ENCODE assay signal across 8 mouse cellular contexts in the genomic region with DNA sequence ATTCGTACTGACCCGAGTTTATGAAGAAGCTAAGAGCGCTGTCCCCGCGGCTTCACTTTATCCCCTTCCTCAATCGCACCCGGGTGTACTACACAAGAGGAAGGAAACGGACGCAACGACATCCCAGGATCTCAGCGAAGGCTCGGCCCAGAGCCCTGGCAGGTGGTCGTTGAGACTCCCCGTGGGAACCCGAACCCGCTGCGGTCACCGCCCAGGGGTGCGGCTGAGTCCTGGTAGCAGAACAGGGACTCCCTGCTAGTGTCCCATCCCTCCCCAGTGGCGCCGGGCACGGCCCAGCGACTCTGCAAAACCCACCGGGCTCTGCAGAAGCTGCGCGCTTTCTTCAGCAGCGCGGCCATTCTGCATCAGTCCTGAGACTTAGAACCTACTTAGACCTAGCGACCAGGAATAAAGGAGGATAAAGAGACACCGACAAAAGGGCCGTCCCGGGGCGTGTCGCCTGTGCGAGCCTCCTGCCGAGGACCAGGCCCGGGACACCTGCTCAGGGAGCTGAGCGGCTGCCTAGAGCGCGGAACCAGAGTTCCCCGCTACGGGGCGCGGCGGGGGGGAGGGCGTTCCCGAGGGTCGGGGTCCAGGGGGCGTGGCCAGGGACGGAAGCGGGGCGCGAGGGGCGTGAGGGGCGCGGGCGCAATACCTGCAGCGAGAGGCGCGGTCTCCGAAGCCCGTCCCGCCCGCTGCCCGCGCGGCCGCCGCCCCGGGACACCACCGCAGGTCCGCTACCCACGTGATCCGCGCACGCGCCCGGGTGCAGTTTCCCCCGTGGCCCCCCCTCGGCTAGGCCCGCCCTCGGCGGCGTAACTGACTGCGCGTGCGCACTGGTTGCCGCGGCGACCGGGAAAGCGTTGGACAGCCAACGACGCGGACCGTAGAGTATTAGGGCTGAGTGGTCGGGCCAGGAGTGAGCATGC. TPM values are rescaled to one million over a fixed set of nuclear protein-coding genes. Genes with fewer than 3 reads are reported as not detected.
DNase-seq lines count a peak whose midpoint lies in the region; ATAC-seq and TF ChIP-seq lines count a peak whose summit lies in the region.

A gene (minus strand): TSS at position 747 of the 929 bp plus-strand sequence.
A gene (plus strand): TSS at position 799 of the 929 bp plus-strand sequence.

- peak within 1 kb of the TSS; percentile 91 for H3K4me2 ChIP-seq in forebrain, embryonic 12.5 days
- H3K4me2 ChIP-seq in heart, postnatal 0 days (ENCODE audit: low read depth, low read length), result peak within 1 kb of the TSS; percentile 81
- peak within 1 kb of the TSS; percentile 94 for H3K4me2 ChIP-seq in liver, embryonic 16.5 days (ENCODE audit: low read depth, low read length)
- H3K4me2 ChIP-seq in neural tube, embryonic 12.5 days (replicated peaks), result peak within 1 kb of the TSS; percentile 92
- peak within 1 kb of the TSS; percentile 98 for H3K4me2 ChIP-seq in stomach, postnatal 0 days (replicated peaks; ENCODE audit: low read depth)

- H3K27ac ChIP-seq in forebrain, embryonic 12.5 days, result peak within 1 kb of the TSS; percentile 80
- peak within 1 kb of the TSS; percentile 12; the same call in 1 of the 2 replicates for H3K27ac ChIP-seq in heart, postnatal 0 days (ENCODE audit: low read depth)
- peak within 1 kb of the TSS; percentile 60 for H3K27ac ChIP-seq in liver, embryonic 16.5 days (ENCODE audit: low read length)
- H3K27ac ChIP-seq in neural tube, embryonic 12.5 days, result no peak within 1 kb of the TSS
- H3K27ac ChIP-seq in stomach, postnatal 0 days (replicated peaks), result peak within 1 kb of the TSS; percentile 45; the same call in 1 of the 2 replicates

- H3K4me1 ChIP-seq in E14TG2a.4 (replicated peaks; ENCODE audit: low read depth, low read length), result peaks cover 44% of the 10 kb centered on the region
- peaks cover 21% of the 10 kb centered on the region for H3K4me1 ChIP-seq in forebrain, embryonic 12.5 days
- peaks cover 10% of the 10 kb centered on the region; the same call in 1 of the 2 replicates for H3K4me1 ChIP-seq in heart, postnatal 0 days (ENCODE audit: control insufficient read depth, insufficient read depth)
- peaks cover 38% of the 10 kb centered on the region for H3K4me1 ChIP-seq in liver, embryonic 16.5 days (ENCODE audit: control insufficient read depth, low read depth, low read length)
- H3K4me1 ChIP-seq in neural tube, embryonic 12.5 days, result peaks cover 20% of the 10 kb centered on the region
- H3K4me1 ChIP-seq in stomach, postnatal 0 days (replicated peaks; ENCODE audit: control insufficient read depth, insufficient read depth), result no peaks in the 10 kb centered on the region; the same call in 1 of the 2 replicates

- H3K9me3 ChIP-seq in E14TG2a.4 (ENCODE audit: low read length), result no peaks in the 10 kb centered on the region
- no peaks in the 10 kb centered on the region for H3K9me3 ChIP-seq in forebrain, embryonic 12.5 days
- H3K9me3 ChIP-seq in heart, postnatal 0 days (replicated peaks; ENCODE audit: control insufficient read depth, low read length), result no peaks in the 10 kb centered on the region
- H3K9me3 ChIP-seq in liver, embryonic 16.5 days (replicated peaks; ENCODE audit: control insufficient read depth, low read length), result no peaks in the 10 kb centered on the region
- no peaks in the 10 kb centered on the region for H3K9me3 ChIP-seq in neural tube, embryonic 12.5 days
- H3K9me3 ChIP-seq in stomach, postnatal 0 days (ENCODE audit: control insufficient read depth, low read length), result no peaks in the 10 kb centered on the region

- peak; percentile 92 for ATAC-seq in forebrain, embryonic 12.5 days (ENCODE audit: low FRiP score)
- ATAC-seq in heart, postnatal 0 days (ENCODE audit: insufficient read depth, low read depth), result peak; percentile 90
- ATAC-seq in liver, embryonic 16.5 days (ENCODE audit: low read depth), result peak; percentile 93
- ATAC-seq in neural tube, embryonic 12.5 days (ENCODE audit: low FRiP score, low read depth), result peak; percentile 87
- ATAC-seq in stomach, postnatal 0 days (ENCODE audit: low FRiP score, low TSS enrichment), result peak; percentile 86

- TF ChIP-seq CTCF in E14TG2a.4 (conservative IDR thresholded peaks at IDR 0.05; ENCODE audit: low read length), result no peak
- TF ChIP-seq CTCF in heart, postnatal 0 days (IDR thresholded peaks at IDR 0.05; ENCODE audit: low read depth), result no peak; the same call in 1 of the 2 replicates
- TF ChIP-seq CTCF in stomach, postnatal 0 days (IDR thresholded peaks at IDR 0.05; ENCODE audit: low read depth), result peak; percentile 54

- no peak for TF ChIP-seq EP300 in heart, postnatal 0 days (IDR thresholded peaks at IDR 0.05; ENCODE audit: low read depth)
- no peak for TF ChIP-seq EP300 in stomach, postnatal 0 days (optimal IDR thresholded peaks at IDR 0.05)

- H3K27me3 ChIP-seq in E14TG2a.4 (ENCODE audit: insufficient read depth, low read length), result peaks cover 56% of the 10 kb centered on the region
- H3K27me3 ChIP-seq in forebrain, embryonic 12.5 days, result peaks cover 28% of the 10 kb centered on the region
- 0 out of 2 replicates have a peak, but pooled peaks cover 12% of the 10 kb centered on the region for H3K27me3 ChIP-seq in heart, postnatal 0 days (ENCODE audit: control insufficient read depth, insufficient read depth, low read length)
- H3K27me3 ChIP-seq in liver, embryonic 16.5 days (ENCODE audit: control insufficient read depth, insufficient read depth, low read depth, low read length), result no peaks in the 10 kb centered on the region
- H3K27me3 ChIP-seq in neural tube, embryonic 12.5 days (replicated peaks), result peaks cover 5% of the 10 kb centered on the region; the same call in 1 of the 2 replicates
- H3K27me3 ChIP-seq in stomach, postnatal 0 days (ENCODE audit: control insufficient read depth, insufficient read depth, low read length), result no peaks in the 10 kb centered on the region

- H3K9ac ChIP-seq in forebrain, embryonic 12.5 days, result peak within 1 kb of the TSS; percentile 88
- H3K9ac ChIP-seq in heart, postnatal 0 days (replicated peaks; ENCODE audit: low read depth, low read length), result peak within 1 kb of the TSS; percentile 71
- H3K9ac ChIP-seq in liver, embryonic 16.5 days (ENCODE audit: low read depth, low read length), result peak within 1 kb of the TSS; percentile 75
- H3K9ac ChIP-seq in neural tube, embryonic 12.5 days, result peak within 1 kb of the TSS; percentile 72
- H3K9ac ChIP-seq in stomach, postnatal 0 days (ENCODE audit: low read length), result peak within 1 kb of the TSS; percentile 65

- no peaks in the 10 kb centered on the region for H3K36me3 ChIP-seq in E14TG2a.4 (ENCODE audit: insufficient read depth, low read length)
- no peaks in the 10 kb centered on the region for H3K36me3 ChIP-seq in forebrain, embryonic 12.5 days (replicated peaks)
- no peaks in the 10 kb centered on the region for H3K36me3 ChIP-seq in heart, postnatal 0 days (replicated peaks; ENCODE audit: control insufficient read depth, insufficient read depth, low read length)
- H3K36me3 ChIP-seq in liver, embryonic 16.5 days (ENCODE audit: control insufficient read depth, insufficient read depth), result no peaks in the 10 kb centered on the region
- H3K36me3 ChIP-seq in neural tube, embryonic 12.5 days, result no peaks in the 10 kb centered on the region
- H3K36me3 ChIP-seq in stomach, postnatal 0 days (ENCODE audit: control insufficient read depth, insufficient read depth, low read length), result no peaks in the 10 kb centered on the region

- WGBS in forebrain, embryonic 12.5 days, result under 1% methylated on average over 79 of the region's 97 CpGs
- under 1% methylated on average over 82 of the region's 97 CpGs for WGBS in heart, postnatal 0 days
- WGBS in liver, embryonic 16.5 days (ENCODE audit: insufficient replicate concordance), result under 1% methylated on average over 85 of the region's 97 CpGs
- under 1% methylated on average over 88 of the region's 97 CpGs for WGBS in neural tube, embryonic 12.5 days
- 1% methylated on average over 74 of the region's 97 CpGs for WGBS in stomach, postnatal 0 days

- H3K4me3 ChIP-seq in E14TG2a.4 (replicated peaks; ENCODE audit: low read length), result peak within 1 kb of the TSS; percentile 88
- H3K4me3 ChIP-seq in forebrain, embryonic 12.5 days (replicated peaks), result peak within 1 kb of the TSS; percentile 87
- peak within 1 kb of the TSS; percentile 78 for H3K4me3 ChIP-seq in heart, postnatal 0 days (ENCODE audit: low read depth, low read length)
- H3K4me3 ChIP-seq in liver, embryonic 16.5 days (ENCODE audit: low read depth, low read length), result peak within 1 kb of the TSS; percentile 77
- H3K4me3 ChIP-seq in neural tube, embryonic 12.5 days, result peak within 1 kb of the TSS; percentile 80
- peak within 1 kb of the TSS; percentile 65 for H3K4me3 ChIP-seq in stomach, postnatal 0 days (ENCODE audit: low read depth, low read length)

- DNase-seq in c-Kit-positive CD71-positive TER-119-positive erythroid progenitor cells, embryonic 14.5 days (ENCODE audit: low spot score), result peak; percentile 88
- peak; percentile 88 for DNase-seq in heart, postnatal 0 days (ENCODE audit: low spot score)
- DNase-seq in kidney, postnatal 4 days, result peak; percentile 98
- DNase-seq in stomach, postnatal 0 days (ENCODE audit: low spot score), result peak; percentile 97

RNA-seq across cellular contexts. Expression of the first gene that starts in this region (rescaled TPM):
- 97.2 and 102 TPM in 2 replicates for polyA plus RNA-seq in forebrain, embryonic 12.5 days (2016; fragmentation: Nextera tagmentation; extraction: Ambion mirVana)
- 25.0 and 36.3 TPM in 2 replicates for total RNA-seq in heart, postnatal 0 days (2014; rRNA removed; ENCODE audit: low replicate concordance)
- polyA plus RNA-seq in heart, postnatal 0 days (2015; fragmentation: Nextera tagmentation; extraction: Ambion mirVana), result 20.6 and 21.2 TPM in 2 replicates
- polyA plus RNA-seq in liver, embryonic 16.5 days (2015; fragmentation: Nextera tagmentation; extraction: Ambion mirVana), result 16.6 and 16.9 TPM in 2 replicates
- polyA plus RNA-seq in neural tube, embryonic 12.5 days (2016; fragmentation: Nextera tagmentation; extraction: Ambion mirVana), result 94.2 and 100 TPM in 2 replicates
- polyA plus RNA-seq in stomach, postnatal 0 days (2015; fragmentation: Nextera tagmentation; extraction: Ambion mirVana), result 21.3 and 21.4 TPM in 2 replicates

RNA-seq across cellular contexts. Expression of the second gene that starts in this region (rescaled TPM):
- 0.21 and 0.26 TPM in 2 replicates for polyA plus RNA-seq in forebrain, embryonic 12.5 days (2016; fragmentation: Nextera tagmentation; extraction: Ambion mirVana)
- total RNA-seq in heart, postnatal 0 days (2014; rRNA removed; ENCODE audit: low replicate concordance), result not detected in 2 replicates
- polyA plus RNA-seq in heart, postnatal 0 days (2015; fragmentation: Nextera tagmentation; extraction: Ambion mirVana), result 0.07 and 0.41 TPM in 2 replicates
- polyA plus RNA-seq in liver, embryonic 16.5 days (2015; fragmentation: Nextera tagmentation; extraction: Ambion mirVana), result 0.06 and 0.08 TPM in 2 replicates
- polyA plus RNA-seq in neural tube, embryonic 12.5 days (2016; fragmentation: Nextera tagmentation; extraction: Ambion mirVana), result 0.08 TPM in 1 of 2 replicates, not detected in the other
- 0.24 and 0.30 TPM in 2 replicates for polyA plus RNA-seq in stomach, postnatal 0 days (2015; fragmentation: Nextera tagmentation; extraction: Ambion mirVana)
